Mouse (Mus musculus) fat pad, adult 2 months (tissue): Measurements from ENCODE around the gene Sc5d.

Experiments used
- DNase-seq: peaks from one replicate; pipeline ENCODE4 v3.0.0-alpha.2; 2011; ENCODE audit warnings: low read depth, low spot score; ENCODE audit errors: extremely low read depth

Gene Sc5d

DNA sequence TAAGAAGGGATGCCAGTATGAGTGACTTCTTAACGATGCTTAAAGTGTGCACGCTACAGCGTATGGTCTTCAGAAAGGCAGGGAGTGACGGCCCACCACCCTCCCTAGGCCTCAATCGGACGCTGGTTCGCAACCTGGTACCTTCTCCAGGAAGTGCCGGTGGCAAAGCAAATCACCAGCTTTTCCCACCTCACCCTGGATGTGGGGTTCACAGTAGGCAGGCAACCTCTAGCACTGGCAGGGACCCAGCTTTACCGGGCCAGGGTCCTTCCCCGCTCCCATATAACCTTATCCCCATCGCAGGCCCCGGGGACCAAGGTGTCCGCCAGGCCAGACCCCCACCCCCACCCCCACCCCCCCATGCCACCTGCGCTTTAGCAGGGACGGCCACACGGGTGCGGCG, 346 bp downstream of the Sc5d start:
- DNase-seq = no peak

DNA sequence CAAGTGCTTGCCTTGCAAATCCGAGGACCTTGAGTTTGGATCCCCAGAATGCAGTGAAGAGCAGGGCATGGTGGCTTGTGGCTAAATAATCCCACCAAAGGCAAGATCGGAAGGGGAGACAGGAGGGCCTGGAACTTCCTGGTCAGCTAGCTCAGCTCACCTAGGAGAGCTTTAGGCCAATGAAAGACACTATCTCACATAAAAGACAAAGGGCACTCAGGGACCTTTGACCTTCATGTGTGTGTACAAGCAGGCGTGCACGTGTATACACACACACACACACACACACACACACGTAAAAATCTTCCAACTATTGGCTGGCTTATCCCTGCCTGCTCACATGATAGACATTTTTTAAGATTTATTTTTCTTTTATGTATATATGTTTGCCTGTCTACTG, 3.6 kb downstream of the Sc5d start:
- DNase-seq = no peak

DNA sequence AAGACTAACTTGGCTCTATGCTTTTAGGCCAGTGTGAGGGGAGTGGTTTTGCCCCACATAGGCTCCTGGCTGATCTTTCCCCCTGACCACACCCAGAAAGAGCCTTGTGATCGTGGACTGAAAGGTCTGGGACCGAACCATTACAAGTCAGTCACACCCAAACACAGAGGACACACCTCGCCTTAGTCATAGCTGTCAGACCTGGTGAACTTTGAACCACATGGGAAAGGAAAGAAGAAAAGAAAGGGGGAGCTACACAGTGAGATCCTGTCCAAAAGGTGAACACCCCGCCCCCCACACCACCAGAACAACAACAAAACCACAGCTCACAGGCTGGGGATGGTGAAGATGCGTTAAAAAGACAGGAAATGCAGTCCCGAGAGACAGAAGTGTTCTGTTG, 14.9 kb downstream of the Sc5d start:
- DNase-seq = no peak

DNA sequence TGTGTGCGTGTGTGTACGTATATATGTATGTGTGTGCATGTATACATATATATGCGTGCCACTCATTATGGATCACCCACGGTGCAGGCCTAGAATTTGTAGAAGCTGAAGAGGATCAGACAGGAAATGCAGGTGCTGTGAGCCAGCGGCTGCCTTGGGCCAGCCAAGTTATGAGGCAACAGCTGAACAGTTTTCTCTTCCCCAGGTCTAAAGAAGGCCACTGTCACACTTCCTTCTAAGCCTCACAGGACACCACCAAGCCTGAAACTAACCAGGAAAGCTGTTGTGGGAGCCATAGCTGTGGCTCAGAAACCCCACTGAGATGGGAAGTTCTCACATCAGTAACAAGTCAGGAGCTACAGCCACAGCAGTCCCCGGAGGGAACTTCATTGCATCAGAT, 17.4 kb downstream of the Sc5d start:
- no peak for DNase-seq

DNA sequence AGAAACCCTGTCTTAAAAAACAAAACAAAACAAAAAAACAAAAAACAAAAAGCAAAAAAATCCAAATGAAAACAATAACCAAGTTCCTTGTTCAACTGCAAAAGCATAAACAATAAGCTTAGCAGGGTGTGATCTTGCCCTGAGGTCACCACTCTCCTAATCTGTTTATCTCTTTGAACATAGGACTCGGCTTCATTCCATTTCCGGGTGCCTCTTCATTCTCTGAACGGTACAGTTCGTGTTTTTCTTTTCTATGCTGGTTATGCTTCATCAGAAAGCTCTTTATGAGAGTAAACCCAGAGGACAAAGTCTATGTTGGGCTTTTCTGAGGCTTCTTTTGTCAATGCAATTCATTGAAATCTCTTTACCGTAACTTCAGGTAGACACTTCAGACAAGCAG, 19.9 kb downstream of the Sc5d start:
- DNase-seq = no peak

DNA sequence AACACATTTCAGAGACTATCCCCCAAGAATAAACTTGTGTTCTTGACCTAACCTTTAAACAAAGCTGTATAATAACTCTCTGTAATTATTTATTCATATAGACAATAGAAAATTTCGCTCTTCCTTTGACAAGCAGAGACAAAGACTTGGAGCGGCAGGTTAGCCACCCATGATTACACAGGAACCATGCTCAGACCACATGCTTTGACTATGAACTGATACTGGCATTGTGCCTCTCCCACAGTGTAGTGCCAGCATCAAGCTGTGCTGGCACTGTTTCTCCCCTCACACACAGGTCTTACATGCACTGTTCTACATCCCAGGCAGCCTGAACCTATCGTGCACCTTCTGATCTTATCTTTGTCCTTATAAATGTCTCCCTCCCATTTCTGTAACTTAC, 23.0 kb downstream of the Sc5d start:
- no peak for DNase-seq

DNA sequence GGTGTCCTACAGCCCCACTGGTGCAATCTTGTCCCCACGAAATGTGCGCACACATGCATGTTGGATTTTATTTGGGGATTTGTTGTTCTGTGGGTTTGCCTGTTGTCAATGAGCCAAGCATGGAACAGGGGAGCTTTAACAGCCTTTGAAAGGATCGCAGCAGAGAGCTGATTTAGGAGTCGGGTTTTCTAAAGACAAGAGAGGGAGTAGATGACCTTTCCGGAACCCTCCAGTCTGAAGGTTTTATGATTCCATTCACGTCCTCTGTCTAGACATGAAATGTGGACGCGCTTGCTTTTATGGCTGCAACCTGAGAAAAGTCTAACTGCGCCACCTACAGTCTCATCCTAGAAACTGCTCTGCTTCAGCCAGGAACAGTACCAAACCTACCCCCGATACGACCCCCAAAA, 23.5 kb downstream of the Sc5d start:
- DNase-seq = no peak

DNA sequence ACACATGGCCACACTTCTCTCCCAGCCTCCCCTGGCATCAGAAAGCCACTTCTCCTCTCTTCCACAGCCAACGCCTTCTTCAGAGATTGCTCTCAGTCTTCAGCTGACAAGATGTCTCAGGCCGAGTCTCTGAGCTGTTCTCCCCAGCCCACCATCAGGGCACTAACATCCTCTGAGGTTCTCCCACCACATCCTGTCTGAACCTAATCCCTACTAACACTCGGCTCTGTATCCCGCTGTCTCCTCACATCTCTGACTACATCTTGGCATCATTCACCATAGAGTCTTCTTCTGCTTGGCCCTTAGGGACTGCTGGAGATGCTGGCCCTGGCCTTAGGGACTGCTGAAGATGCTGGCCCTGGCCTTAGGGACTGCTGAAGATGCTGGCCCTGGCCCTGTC, 25.2 kb downstream of the Sc5d start:
- no peak for DNase-seq

DNA sequence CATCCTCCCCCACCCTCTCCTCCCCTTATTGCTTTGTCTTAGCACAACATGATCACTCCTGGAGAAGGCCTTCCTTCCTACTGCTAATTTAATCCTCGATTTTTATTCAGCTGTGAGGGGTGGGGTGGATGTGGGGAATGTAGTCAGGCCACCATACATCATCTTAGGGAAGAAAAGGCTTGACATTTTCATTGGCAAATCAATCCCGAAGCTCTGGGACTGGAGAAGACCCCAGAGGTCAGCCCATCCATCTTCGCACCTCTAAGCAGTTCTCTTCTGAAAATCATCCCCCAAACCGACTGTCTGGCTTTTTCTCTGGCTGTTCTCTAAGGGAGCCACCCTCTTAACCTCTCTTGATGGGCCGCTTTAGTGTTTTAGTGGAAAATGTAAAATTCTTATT, 32.9 kb downstream of the Sc5d start:
- DNase-seq = no peak

DNA sequence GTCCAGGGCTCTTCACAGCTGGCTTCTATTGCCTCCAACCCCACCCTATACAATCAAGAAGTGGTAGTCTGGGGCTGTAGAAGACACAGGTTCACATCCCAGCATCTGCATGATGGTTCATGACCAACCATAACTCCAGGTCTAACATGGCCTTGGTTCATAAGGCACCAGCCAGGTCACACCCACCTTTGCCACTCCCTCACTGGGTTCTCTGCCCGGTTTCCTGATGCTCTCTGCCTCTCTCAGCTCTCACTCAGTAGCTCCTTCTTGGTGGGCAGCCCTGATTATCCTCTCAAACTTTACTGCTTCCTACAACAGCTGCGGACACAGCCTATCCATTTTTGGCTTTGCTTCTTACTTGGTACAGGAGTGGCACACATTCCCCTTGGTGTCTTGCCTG, 33.7 kb downstream of the Sc5d start:
- DNase-seq = no peak

DNA sequence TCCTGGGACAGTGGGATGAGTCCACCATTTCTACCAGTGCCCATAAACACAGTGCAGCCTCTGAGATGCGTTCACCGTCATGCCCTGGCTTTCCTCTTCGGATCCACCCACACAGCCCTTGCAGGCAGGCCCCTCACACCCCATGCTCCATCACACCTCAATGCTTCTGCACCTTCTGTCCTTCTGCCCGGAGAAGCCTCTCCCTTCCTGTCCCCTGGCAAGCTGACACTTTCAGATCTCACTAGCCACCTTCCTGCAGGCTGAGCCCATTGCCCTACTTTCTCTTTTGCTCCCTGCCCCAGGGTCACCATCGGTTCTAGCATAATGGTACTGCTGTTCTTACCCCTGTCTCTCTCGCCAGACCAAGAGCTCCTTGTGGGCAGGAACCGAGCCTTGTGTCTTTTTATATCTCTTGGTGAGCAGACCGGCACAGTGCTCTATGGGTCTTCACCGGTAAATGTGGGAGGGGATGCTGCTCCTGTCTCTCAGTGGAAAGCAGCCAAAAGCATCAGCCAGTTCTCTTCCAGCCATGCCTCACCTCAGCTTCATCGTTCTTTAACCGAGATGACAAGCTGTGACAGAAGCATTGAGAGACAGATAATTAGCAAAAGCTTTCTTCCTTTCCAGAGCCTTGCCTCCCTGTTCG, 34.5 kb downstream of the Sc5d start:
- no peak for DNase-seq

DNA sequence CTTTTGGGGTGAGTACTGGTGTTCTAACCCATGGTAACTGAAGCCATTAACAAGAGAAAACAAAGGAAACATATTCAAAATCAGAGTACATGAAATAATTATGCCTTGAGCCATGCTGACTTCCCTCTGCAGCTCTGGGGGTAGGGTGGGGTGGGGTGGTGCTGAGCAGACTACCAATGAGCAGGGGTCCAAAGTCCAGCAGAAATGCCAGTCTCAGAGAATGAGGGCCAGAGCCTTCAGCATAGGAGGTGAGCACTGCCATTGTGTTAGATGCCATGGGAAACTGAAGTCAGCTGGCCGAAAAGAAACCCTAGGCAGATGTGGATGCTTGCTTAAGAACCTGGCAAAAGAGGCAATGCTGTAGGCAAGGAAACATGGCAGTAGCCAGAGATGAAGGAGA, 36.3 kb downstream of the Sc5d start:
- DNase-seq = no peak

DNA sequence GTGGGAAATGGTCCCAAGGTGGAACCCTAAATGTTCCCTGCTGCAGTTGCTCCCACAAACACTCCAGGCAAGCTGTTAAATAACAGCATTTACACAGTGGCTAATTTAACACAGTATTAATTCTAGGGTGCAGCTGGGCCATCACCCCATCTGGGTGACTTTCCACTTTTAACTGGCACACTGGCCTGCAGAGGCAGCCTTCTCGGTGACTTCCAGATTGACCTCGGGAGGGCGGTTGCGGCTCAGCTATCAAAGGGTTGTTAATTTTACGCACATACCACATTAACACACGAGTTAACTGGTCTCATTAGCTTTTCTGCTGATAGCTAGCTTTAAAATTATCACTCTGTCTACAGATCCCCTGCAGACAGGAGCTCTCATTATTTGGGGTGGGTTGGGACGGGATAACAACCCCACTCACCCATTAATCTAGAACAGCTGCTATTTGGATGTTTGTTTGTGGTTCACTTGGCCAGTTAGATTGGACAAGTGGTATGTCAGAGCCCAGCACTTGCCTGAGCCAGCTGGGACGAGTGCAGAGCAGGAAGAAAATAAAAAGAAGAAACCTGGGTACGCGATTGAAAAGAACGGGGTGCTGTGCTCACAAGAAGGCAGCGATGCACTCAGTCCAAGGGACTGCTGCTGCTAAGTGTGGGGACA, 44.9 kb downstream of the Sc5d start:
- DNase-seq = no peak

DNA sequence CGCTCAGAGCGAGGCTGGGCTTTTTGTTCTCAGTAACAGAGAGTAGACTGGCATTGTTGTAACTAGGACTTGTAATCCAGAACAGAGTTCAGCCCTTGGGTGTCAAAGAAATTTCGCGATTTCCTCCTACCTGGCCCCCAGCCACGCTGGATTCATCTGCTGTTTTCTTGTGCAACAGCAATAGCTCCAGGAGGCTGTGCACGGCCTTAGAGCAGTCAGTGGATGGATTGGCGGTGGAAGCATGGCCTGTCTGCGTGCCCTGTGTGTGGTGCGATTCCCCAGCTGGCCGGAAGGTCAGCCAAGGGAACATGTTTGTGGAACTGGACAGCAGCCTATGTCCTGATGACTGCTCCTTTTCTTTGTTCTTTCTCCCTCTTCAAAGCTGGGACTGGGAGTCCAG, 46.4 kb downstream of the Sc5d start:
- no peak for DNase-seq

DNA sequence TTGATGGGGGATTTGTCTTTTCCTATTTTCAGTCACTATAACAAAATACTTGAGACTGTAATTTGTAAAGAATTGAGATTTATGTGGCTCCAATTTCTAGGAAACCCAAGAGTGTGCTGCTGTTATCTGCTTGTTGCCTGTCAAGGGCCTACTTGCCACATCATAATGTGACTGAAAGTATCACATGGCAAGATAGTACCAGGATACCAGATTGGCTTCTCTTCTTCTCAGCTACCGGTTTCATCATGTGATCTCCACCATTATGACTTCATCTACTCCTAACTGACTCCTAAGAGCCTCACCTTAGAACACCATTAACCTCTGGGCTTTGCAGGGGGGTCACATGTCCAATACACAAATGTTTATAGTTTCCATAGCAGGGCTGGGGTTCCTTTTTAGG, 49.9 kb downstream of the Sc5d start:
- DNase-seq = no peak

DNA sequence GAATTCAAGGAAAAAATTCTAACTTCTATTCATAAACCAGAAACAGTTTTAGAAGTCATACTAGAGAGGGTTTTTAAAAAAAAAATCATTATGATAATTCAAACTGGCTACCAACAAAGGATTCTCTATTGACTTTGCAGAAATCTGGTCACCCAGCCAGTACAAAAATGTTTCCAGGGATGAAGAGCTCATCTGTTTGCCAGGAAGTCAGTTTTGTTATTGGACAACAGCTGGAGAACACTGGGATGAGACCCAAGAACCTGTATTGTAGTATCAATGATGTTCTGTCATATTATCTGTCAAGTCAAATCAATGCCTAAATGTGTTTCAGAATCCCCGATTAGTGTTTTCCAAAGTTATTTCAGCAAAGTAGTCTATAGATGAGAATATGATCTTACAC, 50.9 kb downstream of the Sc5d start:
- DNase-seq = no peak

DNA sequence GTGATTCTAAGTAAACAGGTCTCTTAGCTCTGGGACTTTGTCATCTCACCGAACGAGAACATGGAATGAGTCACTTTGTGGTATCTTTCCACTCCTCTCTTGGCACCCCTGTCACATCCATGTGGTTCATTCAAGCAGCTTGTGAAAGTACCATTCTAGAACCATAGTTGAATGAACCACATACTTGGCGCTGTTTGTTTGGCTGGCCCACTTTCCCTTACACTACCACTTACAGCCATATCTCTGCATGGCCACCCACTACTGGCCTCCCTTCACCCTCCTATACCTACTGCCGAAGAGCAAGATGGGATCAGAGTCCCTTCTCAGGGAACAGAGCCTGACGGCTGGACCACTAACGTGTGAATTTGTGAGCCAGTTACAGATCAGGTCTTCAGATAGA, 54.4 kb downstream of the Sc5d start:
- DNase-seq = no peak

DNA sequence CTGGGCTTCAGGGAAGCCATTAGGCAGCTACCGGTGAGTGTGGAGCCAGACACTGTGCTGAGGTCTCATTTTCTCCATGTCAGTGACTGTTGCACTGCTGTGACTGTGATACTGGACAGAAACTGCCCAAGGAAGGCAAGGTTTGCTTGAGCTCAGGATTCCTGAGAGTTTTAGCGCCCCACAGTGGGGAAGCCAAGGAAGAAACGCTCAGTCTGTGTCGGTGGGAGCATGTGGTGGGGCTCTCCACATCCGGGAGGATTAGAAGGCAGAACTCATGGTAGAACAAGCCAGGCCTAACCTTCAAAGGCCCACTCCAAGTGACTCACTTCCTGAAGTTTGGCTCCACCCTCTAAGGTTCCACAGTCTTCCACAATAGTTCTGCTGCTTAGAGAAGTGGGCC, 55.6 kb downstream of the Sc5d start:
- DNase-seq = no peak

DNA sequence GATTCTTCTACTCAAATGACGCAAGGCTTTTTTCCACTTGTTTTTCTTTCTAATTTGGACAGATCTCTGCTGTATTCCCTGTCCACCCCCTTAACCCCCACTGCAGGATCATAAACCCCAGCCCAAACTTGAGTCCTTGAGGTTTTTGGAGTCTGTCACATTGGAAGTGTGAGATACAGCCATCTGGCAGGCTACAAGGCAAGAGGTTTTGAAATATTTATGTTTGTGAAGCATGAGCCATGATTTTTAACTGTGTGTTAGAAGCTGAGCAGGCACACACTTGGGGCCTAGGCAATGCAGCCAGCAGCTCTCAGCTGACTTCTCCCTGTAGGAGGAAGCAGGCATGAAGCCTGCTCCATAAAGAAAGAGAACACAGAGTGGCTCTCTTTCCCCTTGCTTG, 57.3 kb downstream of the Sc5d start:
- no peak for DNase-seq

DNA sequence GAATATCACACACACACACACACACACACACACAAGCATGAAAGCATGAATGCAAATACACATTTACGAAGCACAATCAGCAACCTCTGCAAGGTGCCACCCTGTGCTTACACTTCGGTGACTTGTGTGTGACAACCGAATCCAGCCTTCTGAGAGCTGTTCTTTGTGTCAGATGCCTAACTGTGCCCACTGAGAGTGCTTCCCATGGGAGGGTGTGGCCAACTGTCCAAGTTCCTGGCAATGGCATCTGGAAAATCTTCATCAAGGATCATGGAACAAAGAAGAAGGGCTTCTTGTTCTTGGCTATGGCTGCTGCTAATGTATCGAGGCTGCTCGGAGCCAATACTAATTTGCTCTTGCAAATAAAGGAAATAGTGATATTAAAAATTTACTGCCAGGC, 61.8 kb downstream of the Sc5d start:
- no peak for DNase-seq
